Mouse (Mus musculus): Measurements from ENCODE around the gene Myh14. TPM values are rescaled to one million over a fixed set of nuclear protein-coding genes. Genes with fewer than 3 reads are reported as not detected.

The Myh14 gene
- total RNA-seq, 1 experiment, result 7.0 TPM

DNA sequence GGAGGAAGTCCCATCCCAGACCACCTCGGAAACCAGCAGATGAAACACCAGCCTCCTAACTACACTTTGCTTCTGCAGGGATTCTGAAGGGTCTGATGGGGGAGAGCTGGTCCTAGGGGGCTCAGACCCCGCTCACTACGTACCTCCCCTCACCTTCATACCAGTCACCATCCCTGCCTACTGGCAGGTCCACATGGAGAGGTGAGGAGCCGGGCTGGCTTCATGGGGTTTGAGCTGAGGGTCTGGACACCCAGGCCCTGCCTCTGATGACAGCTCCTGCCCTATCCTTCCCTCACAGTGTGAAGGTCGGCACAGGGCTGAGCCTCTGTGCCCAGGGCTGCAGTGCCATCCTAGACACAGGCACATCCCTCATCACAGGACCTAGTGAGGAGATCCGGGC lies 85.7 kb downstream of the Myh14 start:
- Histone ChIP-seq H3K36me3 (ENCODE audit: control insufficient read depth, insufficient read depth, low read length, poor library complexity, severe bottlenecking) (no peaks in the 10 kb centered on the region), H3K27ac (ENCODE audit: insufficient read depth, low read depth, low read length, poor library complexity, severe bottlenecking) (no peak overlapping the region), H3K4me3 (ENCODE audit: insufficient read depth in 1 of 2, low read depth in 1 of 2, low read length in 2 of 2, poor library complexity in 1 of 2, severe bottlenecking in 1 of 2) (no peak overlapping the region), H3K4me1 (ENCODE audit: control insufficient read depth in 2 of 2, insufficient read depth in 2 of 2, low read length in 2 of 2, poor library complexity in 1 of 2) (peaks cover 0 to 10% of the 10 kb centered on the region in 2 experiments; a peak in 2 of 4 replicates), H3K9ac (ENCODE audit: insufficient read depth, low read depth, low read length, poor library complexity, severe bottlenecking) (no peak overlapping the region), H3K9me3 (ENCODE audit: control insufficient read depth, insufficient read depth, low read depth, low read length) (no peaks in the 10 kb centered on the region)
- TF ChIP-seq MAFK (IDR thresholded peaks at IDR 0.05; ENCODE audit: insufficient read depth, low read depth, low read length) (no peak), CHD2 (IDR thresholded peaks at IDR 0.05; ENCODE audit: low read depth, low read length) (no peak), HCFC1 (IDR thresholded peaks at IDR 0.05; ENCODE audit: borderline replicate concordance, insufficient read depth, low read length) (no peak), ZC3H11A (IDR thresholded peaks at IDR 0.05; ENCODE audit: borderline replicate concordance, low read depth, low read length) (no peak), ZNF384 (IDR thresholded peaks at IDR 0.05; ENCODE audit: low read depth, low read length) (no peak)
- DNase-seq (ENCODE audit: low read depth, low spot score), result no peak
- in situ Hi-C loops (cut with MboI; ENCODE audit: low sequenced_read_pairs in 2 of 2, unreplicated experiment in 2 of 2), result no loop called here

DNA sequence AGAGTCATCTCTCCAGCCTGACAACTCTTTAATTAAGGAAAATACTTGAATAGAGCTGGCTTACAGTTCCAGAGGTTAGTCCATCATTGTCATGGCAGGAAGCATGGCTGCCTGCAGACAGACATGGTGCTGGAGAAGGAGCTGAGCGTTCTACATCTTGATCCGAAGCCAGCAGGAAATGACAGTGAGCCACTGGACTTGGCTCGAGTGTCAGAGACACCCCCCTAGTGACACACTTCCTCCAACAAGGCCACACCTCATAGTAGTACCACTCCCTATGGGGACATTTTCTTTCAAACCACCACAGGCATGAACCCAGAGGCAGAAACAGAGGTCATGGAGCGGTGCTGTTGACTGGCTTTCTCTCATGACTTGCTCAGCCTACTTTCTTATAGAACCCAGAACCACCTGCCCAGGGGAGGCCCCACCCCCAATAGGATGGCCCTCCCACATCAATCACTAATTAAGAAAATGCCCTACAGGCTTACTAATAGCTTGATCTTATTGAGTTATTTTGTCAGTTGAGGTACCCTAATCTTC lies 86.3 kb downstream of the Myh14 start:
- no peak overlapping the region for H3K9ac ChIP-seq (ENCODE audit: insufficient read depth, low read depth, low read length, poor library complexity, severe bottlenecking)
- H3K27ac ChIP-seq (ENCODE audit: insufficient read depth, low read depth, low read length, poor library complexity, severe bottlenecking), result no peak overlapping the region
- TF ChIP-seq CHD2 (IDR thresholded peaks at IDR 0.05; ENCODE audit: low read depth, low read length) (no peak), HCFC1 (IDR thresholded peaks at IDR 0.05; ENCODE audit: borderline replicate concordance, insufficient read depth, low read length) (no peak), ZNF384 (IDR thresholded peaks at IDR 0.05; ENCODE audit: low read depth, low read length) (no peak), MAFK (IDR thresholded peaks at IDR 0.05; ENCODE audit: insufficient read depth, low read depth, low read length) (no peak), ZC3H11A (IDR thresholded peaks at IDR 0.05; ENCODE audit: borderline replicate concordance, low read depth, low read length) (no peak)
- H3K36me3 ChIP-seq (ENCODE audit: control insufficient read depth, insufficient read depth, low read length, poor library complexity, severe bottlenecking), result no peaks in the 10 kb centered on the region
- no peak for DNase-seq (ENCODE audit: low read depth, low spot score)
- no peaks in the 10 kb centered on the region for H3K9me3 ChIP-seq (ENCODE audit: control insufficient read depth, insufficient read depth, low read depth, low read length)
- H3K4me3 ChIP-seq (ENCODE audit: insufficient read depth in 1 of 2, low read depth in 1 of 2, low read length in 2 of 2, poor library complexity in 1 of 2, severe bottlenecking in 1 of 2), result no peak overlapping the region
- in situ Hi-C loops (cut with MboI; ENCODE audit: low sequenced_read_pairs in 2 of 2, unreplicated experiment in 2 of 2), result no loop called here
- H3K4me1 ChIP-seq (ENCODE audit: control insufficient read depth in 2 of 2, insufficient read depth in 2 of 2, low read length in 2 of 2, poor library complexity in 1 of 2), result peaks cover 0 to 10% of the 10 kb centered on the region in 2 experiments; a peak in 1 of 4 replicates

DNA sequence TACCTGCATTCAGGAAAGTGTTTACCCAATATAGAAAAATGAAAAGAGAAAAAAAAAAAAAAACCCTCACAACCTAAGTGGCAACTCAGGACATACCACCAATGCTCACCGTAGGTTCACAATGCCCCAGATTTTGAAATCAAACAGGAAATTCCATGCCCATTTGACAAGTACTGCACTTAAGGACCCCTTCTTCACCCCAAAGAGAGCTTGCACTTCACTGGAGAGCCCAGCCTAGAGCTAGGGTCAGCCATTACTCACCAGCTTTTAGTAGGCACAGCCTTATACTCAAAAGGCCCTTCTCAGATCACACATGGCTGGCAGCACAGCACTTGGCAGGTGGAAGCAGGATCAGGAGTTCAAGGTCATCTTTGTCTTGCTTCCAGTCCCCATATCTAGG lies 87.5 kb downstream of the Myh14 start:
- Histone ChIP-seq H3K36me3 (ENCODE audit: control insufficient read depth, insufficient read depth, low read length, poor library complexity, severe bottlenecking) (no peaks in the 10 kb centered on the region), H3K4me3 (ENCODE audit: insufficient read depth in 1 of 2, low read depth in 1 of 2, low read length in 2 of 2, poor library complexity in 1 of 2, severe bottlenecking in 1 of 2) (no peak overlapping the region), H3K4me1 (ENCODE audit: control insufficient read depth in 2 of 2, insufficient read depth in 2 of 2, low read length in 2 of 2, poor library complexity in 1 of 2) (peaks cover 0 to 6% of the 10 kb centered on the region in 2 experiments; a peak in 1 of 4 replicates), H3K9ac (ENCODE audit: insufficient read depth, low read depth, low read length, poor library complexity, severe bottlenecking) (no peak overlapping the region), H3K9me3 (ENCODE audit: control insufficient read depth, insufficient read depth, low read depth, low read length) (no peaks in the 10 kb centered on the region), H3K27ac (ENCODE audit: insufficient read depth, low read depth, low read length, poor library complexity, severe bottlenecking) (no peak overlapping the region)
- TF ChIP-seq HCFC1 (IDR thresholded peaks at IDR 0.05; ENCODE audit: borderline replicate concordance, insufficient read depth, low read length), result no peak
- no peak for TF ChIP-seq CHD2 (IDR thresholded peaks at IDR 0.05; ENCODE audit: low read depth, low read length)
- no peak for TF ChIP-seq ZNF384 (IDR thresholded peaks at IDR 0.05; ENCODE audit: low read depth, low read length)
- no peak for TF ChIP-seq ZC3H11A (IDR thresholded peaks at IDR 0.05; ENCODE audit: borderline replicate concordance, low read depth, low read length)
- TF ChIP-seq MAFK (IDR thresholded peaks at IDR 0.05; ENCODE audit: insufficient read depth, low read depth, low read length), result no peak
- in situ Hi-C loops (cut with MboI; ENCODE audit: low sequenced_read_pairs in 2 of 2, unreplicated experiment in 2 of 2), result no loop called here
- DNase-seq (ENCODE audit: low read depth, low spot score), result no peak

DNA sequence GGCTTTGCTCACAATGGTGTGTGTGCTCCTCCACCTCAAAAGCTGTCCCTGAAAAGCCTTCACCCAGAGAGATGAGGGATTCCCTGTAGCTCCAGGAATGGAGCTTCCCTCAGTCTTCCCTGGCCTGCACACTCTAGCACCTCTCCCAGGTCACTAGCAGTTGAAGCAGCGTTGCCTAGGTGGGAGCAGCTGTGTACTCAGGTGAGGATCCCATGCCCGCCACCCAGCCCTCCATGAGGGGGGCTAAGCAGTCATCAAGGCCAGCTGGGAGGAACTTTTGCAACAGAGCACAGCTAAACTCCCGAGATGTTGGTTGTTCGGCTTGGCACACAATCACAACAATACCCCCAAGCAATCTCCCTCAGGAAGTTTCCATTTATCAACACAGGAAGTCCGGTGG lies 87.9 kb downstream of the Myh14 start:
- no peaks in the 10 kb centered on the region for H3K9me3 ChIP-seq (ENCODE audit: control insufficient read depth, insufficient read depth, low read depth, low read length)
- in situ Hi-C loops (cut with MboI; ENCODE audit: low sequenced_read_pairs in 2 of 2, unreplicated experiment in 2 of 2), result no loop called here
- no peak for TF ChIP-seq MAFK (IDR thresholded peaks at IDR 0.05; ENCODE audit: insufficient read depth, low read depth, low read length)
- no peak for TF ChIP-seq CHD2 (IDR thresholded peaks at IDR 0.05; ENCODE audit: low read depth, low read length)
- TF ChIP-seq HCFC1 (IDR thresholded peaks at IDR 0.05; ENCODE audit: borderline replicate concordance, insufficient read depth, low read length), result no peak
- TF ChIP-seq ZNF384 (IDR thresholded peaks at IDR 0.05; ENCODE audit: low read depth, low read length), result no peak
- TF ChIP-seq ZC3H11A (IDR thresholded peaks at IDR 0.05; ENCODE audit: borderline replicate concordance, low read depth, low read length), result no peak
- H3K4me3 ChIP-seq (ENCODE audit: insufficient read depth in 1 of 2, low read depth in 1 of 2, low read length in 2 of 2, poor library complexity in 1 of 2, severe bottlenecking in 1 of 2), result no peak overlapping the region
- no peak overlapping the region for H3K27ac ChIP-seq (ENCODE audit: insufficient read depth, low read depth, low read length, poor library complexity, severe bottlenecking)
- no peak for DNase-seq (ENCODE audit: low read depth, low spot score)
- H3K9ac ChIP-seq (ENCODE audit: insufficient read depth, low read depth, low read length, poor library complexity, severe bottlenecking), result no peak overlapping the region
- H3K36me3 ChIP-seq (ENCODE audit: control insufficient read depth, insufficient read depth, low read length, poor library complexity, severe bottlenecking), result no peaks in the 10 kb centered on the region
- H3K4me1 ChIP-seq (ENCODE audit: control insufficient read depth in 2 of 2, insufficient read depth in 2 of 2, low read length in 2 of 2, poor library complexity in 1 of 2), result peaks cover 0 to 4% of the 10 kb centered on the region in 2 experiments; a peak in 1 of 4 replicates
